Mouse (Mus musculus) embryonic fibroblast, embryonic 13.5 days (primary cell): ENCODE results near the gene Mfap3. TPM values are rescaled to one million over a fixed set of nuclear protein-coding genes. Genes with fewer than 3 reads are reported as not detected.

Experiments used
- H3K27ac ChIP-seq: 2 replicates; pipeline ENCODE4 v1.5.1; 2012; ENCODE audit warnings: low read length, control low read depth, inconsistent platforms; ENCODE audit not compliant: insufficient read depth
- H3K4me1 ChIP-seq: 2 replicates; pipeline ENCODE4 v1.6.1; 2011; ENCODE audit warnings: low read length; ENCODE audit not compliant: control insufficient read depth, insufficient read depth
- H3K4me3 ChIP-seq: 2 replicates; pipeline ENCODE4 v1.5.1; 2011; ENCODE audit warnings: mild to moderate bottlenecking, control low read depth, low read length; ENCODE audit not compliant: insufficient read depth
- CTCF ChIP-seq: IDR thresholded peaks from 2 replicates; pipeline ENCODE4 v1.5.1; 2011; ENCODE audit warnings: mild to moderate bottlenecking, control low read depth, low read length, moderate library complexity, borderline replicate concordance; ENCODE audit not compliant: insufficient read depth
- POLR2A ChIP-seq: IDR thresholded peaks from 2 replicates; pipeline ENCODE4 v1.6.1; 2011; ENCODE audit warnings: low read depth, mild to moderate bottlenecking, control low read depth, low read length, moderate library complexity
- polyA plus RNA-seq: library from polyadenylated mRNA; stranded (reverse); fragments of >200 nt; gene quantifications from 2 replicates; pipeline ENCODE4 v1.2.4, GENCODE M21; 2011; ENCODE audit warnings: low read depth; ENCODE audit not compliant: missing spikeins, insufficient read length

The Mfap3 gene
- polyA plus RNA-seq, 1 experiment = 52.4 TPM

DNA sequence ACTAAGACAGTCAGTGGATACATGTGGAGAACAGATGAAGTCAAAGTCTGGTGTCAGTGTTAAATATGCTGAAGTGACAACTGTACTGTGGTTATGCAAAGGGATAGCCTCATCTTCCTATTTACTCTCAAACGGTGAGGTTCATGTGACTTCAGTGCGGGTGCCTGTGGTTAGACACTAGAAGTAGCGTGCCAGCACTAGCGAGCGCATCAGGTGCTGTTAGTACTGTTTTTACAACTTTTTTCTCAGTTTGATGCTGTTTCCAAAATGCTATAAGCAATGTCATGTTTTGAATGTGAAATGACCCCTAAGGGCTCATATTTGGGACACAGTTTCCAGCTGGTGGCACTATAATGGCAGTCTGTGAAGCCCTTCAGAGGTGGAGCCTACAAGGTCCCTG, 20.2 kb upstream of the Mfap3 start:
- Histone ChIP-seq H3K4me3 (no peak overlapping the region), H3K4me1 (no peaks in the 10 kb centered on the region), H3K27ac (no peak overlapping the region)
- TF ChIP-seq POLR2A (no peak), CTCF (no peak)

DNA sequence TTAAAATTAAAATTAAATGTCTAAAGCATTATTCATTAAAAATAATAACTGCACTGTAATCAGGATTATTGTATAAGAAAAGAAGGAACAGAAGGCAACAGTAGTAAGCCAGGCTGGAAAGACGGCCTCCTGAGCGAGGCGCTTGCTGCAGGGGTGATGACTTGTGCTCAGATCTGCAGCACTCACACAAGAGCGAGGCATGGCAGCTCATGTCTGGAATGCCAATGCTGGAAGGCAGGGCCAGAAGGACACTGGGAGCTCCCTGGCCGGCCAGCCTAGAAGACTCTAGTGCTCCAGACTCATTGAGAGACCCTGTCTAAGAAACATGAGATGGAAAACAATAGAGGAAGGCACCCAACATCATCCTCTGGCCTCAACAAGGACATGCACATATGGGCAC, 15.3 kb upstream of the Mfap3 start:
- TF ChIP-seq POLR2A = no peak
- TF ChIP-seq CTCF = no peak
- Histone ChIP-seq H3K27ac (no peak overlapping the region), H3K4me1 (no peaks in the 10 kb centered on the region), H3K4me3 (no peak overlapping the region)

DNA sequence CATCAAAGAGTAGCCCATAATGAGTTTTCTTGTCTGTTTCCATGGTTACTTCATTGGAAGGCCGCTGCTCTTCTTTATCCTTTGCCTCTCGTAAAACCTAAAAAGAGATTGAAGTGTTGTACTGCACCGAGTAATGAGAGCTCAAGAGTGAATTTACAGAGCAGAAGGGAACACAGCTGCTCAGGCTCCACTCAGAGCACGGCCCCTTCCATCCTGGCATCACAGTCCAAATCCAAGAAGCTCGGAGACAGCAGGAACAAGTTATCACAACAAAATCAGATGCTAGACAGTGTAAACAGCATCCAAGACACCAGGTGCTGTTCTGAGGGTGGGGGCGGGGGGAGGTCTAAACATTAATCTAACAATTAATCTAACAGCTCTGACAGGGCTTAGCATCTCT, 11.6 kb upstream of the Mfap3 start:
- Histone ChIP-seq H3K4me3 (no peak overlapping the region), H3K27ac (no peak overlapping the region), H3K4me1 (no peaks in the 10 kb centered on the region)
- TF ChIP-seq POLR2A (no peak), CTCF (no peak)

DNA sequence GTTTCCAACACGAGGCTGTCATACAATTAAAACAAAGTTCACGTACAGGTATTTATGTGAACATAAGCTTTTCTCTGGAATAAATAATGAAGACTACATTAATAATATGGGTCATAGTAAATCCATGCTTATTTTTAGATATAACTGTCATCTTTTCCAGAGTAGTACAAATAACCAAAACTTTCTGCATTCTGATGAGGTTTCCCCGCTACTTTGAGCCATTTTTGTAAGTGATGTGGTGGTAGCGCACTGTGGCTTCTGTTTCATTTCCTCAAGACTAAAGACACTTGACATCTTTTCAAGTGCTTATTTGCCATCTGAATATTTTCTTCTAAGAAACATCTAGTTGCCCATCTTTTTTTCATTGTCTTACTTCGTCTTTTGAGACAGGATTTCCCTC, 3.2 kb upstream of the Mfap3 start:
- peaks cover 7% of the 10 kb centered on the region for H3K4me1 ChIP-seq
- TF ChIP-seq POLR2A (no peak), CTCF (no peak)
- H3K4me3 ChIP-seq = no peak overlapping the region
- H3K27ac ChIP-seq = no peak overlapping the region

DNA sequence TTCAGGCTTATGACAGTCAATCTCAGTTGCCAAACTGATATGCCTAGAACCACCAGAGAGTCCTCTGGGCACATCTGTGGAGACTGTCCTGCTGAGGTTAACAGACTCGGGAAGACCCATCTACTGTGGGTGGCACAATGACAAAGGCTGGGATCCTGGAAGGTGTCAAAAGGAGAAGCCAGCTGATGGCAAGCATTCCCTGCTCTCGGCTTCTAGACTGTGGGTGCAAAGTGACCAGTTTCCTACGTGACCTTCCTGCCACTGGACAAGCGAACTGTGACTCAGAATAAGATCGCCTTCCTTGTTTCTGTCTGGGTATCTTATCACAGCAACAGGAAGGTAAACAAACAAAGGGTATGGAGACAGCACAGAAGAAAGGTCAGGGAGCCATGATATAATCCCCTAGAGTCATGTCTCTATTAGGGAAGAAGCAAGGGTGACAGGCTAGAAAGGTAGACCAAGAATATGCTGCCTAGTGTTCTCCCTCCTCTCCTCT, 1.5 kb upstream of the Mfap3 start:
- Histone ChIP-seq H3K4me3 (no peak overlapping the region), H3K4me1 (peaks cover 7% of the 10 kb centered on the region), H3K27ac (no peak overlapping the region)
- TF ChIP-seq CTCF (no peak), POLR2A (no peak)

DNA sequence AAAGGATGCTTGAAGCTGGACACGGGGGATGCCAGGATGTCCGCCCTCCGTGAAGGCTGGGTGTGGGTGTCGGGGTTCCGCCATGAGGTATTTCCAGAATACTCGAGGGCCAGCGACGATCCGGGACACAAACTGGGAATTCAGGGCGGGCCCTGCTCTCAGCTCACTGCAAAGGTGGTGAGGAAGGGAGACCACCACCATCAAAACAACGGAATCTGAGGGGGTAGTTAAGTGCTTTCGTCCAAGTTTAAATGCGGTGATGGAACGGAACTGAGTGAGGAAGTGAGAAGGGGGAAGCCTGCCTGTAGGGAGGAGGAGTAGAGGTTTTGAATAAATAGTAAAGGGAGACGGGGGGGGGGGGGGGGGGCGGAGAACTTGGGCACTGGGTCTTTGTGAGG, 286 bp downstream of the Mfap3 start:
- no peak for TF ChIP-seq CTCF
- TF ChIP-seq POLR2A = no peak
- Histone ChIP-seq H3K4me3 (peak overlapping the region; percentile 66), H3K4me1 (peaks cover 7% of the 10 kb centered on the region), H3K27ac (no peak overlapping the region)

DNA sequence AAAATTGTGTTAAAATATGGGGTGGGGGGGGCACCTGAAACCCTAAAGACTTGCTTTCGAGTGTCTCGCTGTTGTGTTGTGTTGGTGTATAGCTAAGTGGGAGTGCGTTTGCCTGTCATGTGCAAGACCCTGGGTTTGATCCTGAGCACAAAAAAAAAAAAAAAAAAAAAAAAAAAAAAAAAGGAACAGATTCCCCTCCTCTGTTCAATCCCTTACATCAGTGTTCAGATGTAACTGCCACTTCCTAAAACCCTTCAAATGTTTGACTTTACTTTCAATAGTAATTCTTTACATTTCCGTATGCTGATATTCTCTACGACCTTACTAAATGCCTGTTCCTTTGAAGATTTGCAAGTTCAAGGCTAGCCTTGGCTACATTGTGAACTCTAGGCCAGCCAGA, 840 bp downstream of the Mfap3 start:
- H3K4me3 ChIP-seq = peak overlapping the region; percentile 66
- peaks cover 7% of the 10 kb centered on the region for H3K4me1 ChIP-seq
- no peak overlapping the region for H3K27ac ChIP-seq
- TF ChIP-seq POLR2A (no peak), CTCF (no peak)

DNA sequence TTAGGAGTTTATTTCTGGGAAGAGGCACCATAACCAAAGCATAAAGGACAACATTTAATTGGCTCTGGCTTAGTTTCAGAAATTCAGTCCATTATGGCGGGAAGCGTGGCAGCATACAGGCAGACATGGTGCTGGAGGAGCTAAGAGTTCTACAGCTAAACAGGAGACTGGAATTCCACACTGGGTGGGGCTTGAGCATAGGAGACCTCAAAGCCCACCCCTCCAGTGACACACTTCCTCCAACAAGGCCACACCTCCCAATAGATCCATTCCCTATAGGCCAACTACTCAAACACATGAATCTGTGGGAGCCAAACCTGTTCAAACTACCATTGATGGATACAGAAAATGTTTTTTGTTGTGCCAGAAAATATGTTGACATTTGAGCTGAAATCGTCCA, 2.7 kb downstream of the Mfap3 start:
- H3K4me3 ChIP-seq = no peak overlapping the region
- peaks cover 7% of the 10 kb centered on the region for H3K4me1 ChIP-seq
- TF ChIP-seq POLR2A (no peak), CTCF (no peak)
- no peak overlapping the region for H3K27ac ChIP-seq

DNA sequence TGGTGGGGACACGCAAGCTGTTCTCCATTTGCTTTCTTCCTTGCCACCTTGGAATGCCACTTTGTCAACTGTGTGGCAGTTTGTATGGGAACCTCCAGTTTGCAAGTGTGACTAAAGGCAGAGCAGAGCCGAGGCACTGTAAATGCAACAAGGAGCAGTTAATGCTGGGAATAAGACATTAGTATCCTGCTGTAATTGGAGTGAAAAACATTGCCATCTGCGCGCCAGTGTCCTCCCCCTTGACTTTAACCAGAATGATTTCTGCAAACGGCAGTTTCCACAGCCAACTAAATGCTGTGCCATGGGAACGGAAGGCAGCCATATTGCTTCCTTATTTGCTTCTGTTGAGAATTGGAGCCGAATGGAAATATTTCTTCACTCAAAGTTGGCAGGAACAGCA, 3.6 kb downstream of the Mfap3 start:
- Histone ChIP-seq H3K4me3 (no peak overlapping the region), H3K27ac (no peak overlapping the region), H3K4me1 (peaks cover 4% of the 10 kb centered on the region)
- TF ChIP-seq POLR2A (no peak), CTCF (no peak)

DNA sequence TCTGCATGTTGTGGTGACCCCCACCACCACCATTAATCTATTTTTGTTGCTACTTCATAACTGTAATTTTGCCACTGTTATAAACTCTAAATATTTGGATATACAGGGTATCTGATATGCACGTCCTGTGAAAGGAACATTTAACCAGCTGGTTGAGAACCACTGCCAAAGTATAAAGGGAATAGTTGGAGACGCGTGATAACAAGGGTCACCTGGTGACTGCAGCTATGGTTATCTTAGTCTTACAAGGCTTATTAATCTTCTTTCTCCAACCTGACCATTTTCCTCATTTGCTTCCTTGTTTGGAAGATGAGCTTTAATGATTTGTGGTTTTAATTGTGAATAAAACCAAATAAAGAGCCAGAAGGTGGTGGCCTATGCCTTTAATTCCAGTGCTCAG, 5.0 kb downstream of the Mfap3 start:
- TF ChIP-seq CTCF = no peak
- Histone ChIP-seq H3K4me3 (no peak overlapping the region), H3K4me1 (peaks cover 2% of the 10 kb centered on the region), H3K27ac (no peak overlapping the region)

DNA sequence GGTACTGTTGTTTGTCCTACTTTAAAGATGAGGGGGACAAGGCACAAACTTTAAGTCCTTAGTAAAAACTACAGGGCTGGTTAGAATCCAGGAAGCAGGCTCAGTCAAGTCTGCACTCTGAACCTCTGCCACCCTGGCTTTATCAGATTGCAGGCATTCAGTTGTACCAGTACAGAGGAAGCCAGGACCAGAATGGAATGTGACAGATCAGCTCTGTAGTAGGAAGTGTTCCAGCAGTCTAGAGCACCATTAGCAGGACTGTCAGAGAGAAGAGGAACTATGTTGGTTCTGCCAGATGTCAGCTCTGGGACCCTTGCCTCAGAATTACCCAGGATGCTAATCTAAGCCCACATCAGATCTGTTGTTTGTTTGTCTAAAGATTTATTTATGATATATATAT, 6.1 kb downstream of the Mfap3 start:
- H3K4me1 ChIP-seq = no peaks in the 10 kb centered on the region
- TF ChIP-seq CTCF (no peak), POLR2A (no peak)
- H3K27ac ChIP-seq = no peak overlapping the region
- no peak overlapping the region for H3K4me3 ChIP-seq

DNA sequence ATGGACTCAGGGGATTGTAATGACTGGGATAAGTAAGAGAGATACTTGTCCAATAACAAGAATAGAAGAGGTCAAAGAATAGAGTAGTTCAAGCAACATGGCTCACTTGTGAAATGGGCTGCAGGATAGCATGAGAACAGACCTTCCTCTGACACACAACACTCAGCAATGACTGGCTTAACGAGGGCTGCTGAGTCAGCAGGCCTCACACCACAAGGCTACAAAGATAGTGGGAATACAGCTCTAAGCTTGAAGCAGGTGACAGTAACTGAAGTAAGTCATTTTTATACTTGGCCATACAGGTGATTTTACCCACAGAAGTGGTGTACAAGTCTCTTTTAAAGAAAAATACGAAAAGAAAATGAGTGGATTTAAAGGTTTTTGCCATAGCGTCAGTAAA, 7.4 kb downstream of the Mfap3 start:
- TF ChIP-seq CTCF (no peak), POLR2A (no peak)
- no peaks in the 10 kb centered on the region for H3K4me1 ChIP-seq
- no peak overlapping the region for H3K27ac ChIP-seq
- no peak overlapping the region for H3K4me3 ChIP-seq
